Mouse (Mus musculus) cerebellum, adult 2 months (tissue): Measurements from ENCODE around the gene Ptbp1. TPM values are rescaled to one million over a fixed set of nuclear protein-coding genes. Genes with fewer than 3 reads are reported as not detected.
A peak's percentile ranks its signal among the peaks of the same experiment; 100 is the strongest.

Experiments used
- DNase-seq, 2 experiments: peaks; one replicate each; pipeline ENCODE4 v3.0.0; 2021
- H3K27ac ChIP-seq: fragments of 200-500 bp; 2 replicates; pipeline ENCODE4 v1.5.1; 2012; ENCODE audit warnings: low read length, control low read depth, inconsistent platforms; ENCODE audit not compliant: insufficient read depth
- H3K27me3 ChIP-seq: fragments of 200-500 bp; 2 replicates; pipeline ENCODE4 v1.6.1; 2012; ENCODE audit warnings: inconsistent platforms, mild to moderate bottlenecking, low read length, moderate library complexity; ENCODE audit not compliant: control insufficient read depth, insufficient read depth
- H3K4me1 ChIP-seq: fragments of 200-500 bp; 2 replicates; pipeline ENCODE4 v1.6.1; 2011; ENCODE audit warnings: low read length; ENCODE audit not compliant: control insufficient read depth, insufficient read depth
- H3K4me3 ChIP-seq: fragments of 200-500 bp; replicated peaks from 2 replicates; pipeline ENCODE3; 2011; ENCODE audit warnings: mild to moderate bottlenecking, low read depth, low read length, control low read depth; ENCODE audit not compliant: insufficient read depth
- CTCF ChIP-seq: fragments of 200-500 bp; IDR thresholded peaks from 2 replicates; pipeline ENCODE4 v1.5.1; 2011; ENCODE audit warnings: low read depth, mild to moderate bottlenecking, control low read depth, low read length, moderate library complexity, borderline replicate concordance; ENCODE audit not compliant: insufficient read depth
- POLR2A ChIP-seq: fragments of 200-500 bp; IDR thresholded peaks from 2 replicates; pipeline ENCODE4 v1.6.1; 2011; ENCODE audit warnings: low read length, control low read depth, borderline replicate concordance; ENCODE audit not compliant: insufficient read depth
- WGBS: fragments of 180-500 bp; shearing (Covaris S2); methylation state at CpG from one replicate; pipeline ENCODE4 v1.1.7; 2018; 5-methylcytosine and 5-hydroxymethylcytosine counted together
- polyA plus RNA-seq: library from polyadenylated mRNA; depleted of rRNA; stranded (reverse); fragments of >200 nt; gene quantifications from 2 replicates; pipeline ENCODE4 v1.2.3, GENCODE M21; 2012; rRNA removed

Gene Ptbp1
- polyA plus RNA-seq = 64.2 and 68.6 TPM in 2 replicates

DNA sequence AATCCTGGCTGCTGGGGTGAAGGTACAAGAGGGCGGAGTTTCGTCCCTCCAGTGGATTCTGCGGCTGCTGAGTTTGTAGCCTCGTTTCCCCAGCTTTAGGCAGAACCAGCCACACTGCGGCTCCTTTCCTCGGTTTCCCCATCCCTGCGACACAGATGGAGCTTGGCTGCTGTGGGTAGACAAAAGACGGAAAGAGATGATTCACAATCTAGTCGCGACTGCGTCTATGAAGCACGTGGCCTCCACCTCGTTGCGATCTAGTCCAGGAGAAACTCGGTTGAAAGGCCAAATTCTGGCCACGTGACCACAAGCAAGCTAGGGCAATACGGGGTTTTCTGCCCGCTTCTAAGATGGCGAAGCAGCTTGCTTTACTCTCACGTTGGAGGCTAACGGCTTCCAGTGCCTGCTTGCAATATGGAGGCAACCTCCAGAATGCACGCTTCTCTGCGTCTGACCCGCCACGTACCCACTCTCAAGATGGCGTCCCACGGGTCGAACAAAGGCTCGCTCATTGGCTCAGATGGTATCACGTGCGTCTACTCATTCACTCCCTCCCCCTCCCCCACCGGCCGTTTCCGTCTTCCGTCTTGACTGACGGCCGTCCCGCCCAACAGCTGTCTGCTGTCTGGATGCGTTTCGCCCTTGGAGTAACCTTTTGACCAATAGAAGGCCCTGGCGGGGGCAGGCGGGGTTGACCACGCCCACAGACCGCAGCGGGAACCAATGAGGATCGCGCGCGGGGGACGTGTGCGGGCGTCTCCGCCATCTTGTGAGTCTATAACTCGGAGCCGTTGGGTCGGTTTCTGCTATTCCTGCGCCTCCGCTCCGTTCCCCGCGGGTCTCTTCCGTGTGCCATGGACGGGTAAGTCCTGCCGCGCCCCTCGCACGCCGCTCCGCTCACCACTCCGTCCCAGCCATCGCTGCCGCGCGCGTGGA, at the start of gene Ptbp1:
Gene Ptbp1, plus strand, starts transcription at position 568 of the 936 bp plus-strand sequence.
- Histone ChIP-seq H3K27me3 (no peaks in the 10 kb centered on the region), H3K27ac (peak within 1 kb of the TSS; percentile 87), H3K4me1 (peaks cover 32% of the 10 kb centered on the region), H3K4me3 (peak within 1 kb of the TSS; percentile 79)
- TF ChIP-seq POLR2A (peak; percentile 81), CTCF (no peak)
- WGBS = under 1% methylated on average over 75 of the region's 75 CpGs
- DNase-seq = peak; percentile 99 to 100

DNA sequence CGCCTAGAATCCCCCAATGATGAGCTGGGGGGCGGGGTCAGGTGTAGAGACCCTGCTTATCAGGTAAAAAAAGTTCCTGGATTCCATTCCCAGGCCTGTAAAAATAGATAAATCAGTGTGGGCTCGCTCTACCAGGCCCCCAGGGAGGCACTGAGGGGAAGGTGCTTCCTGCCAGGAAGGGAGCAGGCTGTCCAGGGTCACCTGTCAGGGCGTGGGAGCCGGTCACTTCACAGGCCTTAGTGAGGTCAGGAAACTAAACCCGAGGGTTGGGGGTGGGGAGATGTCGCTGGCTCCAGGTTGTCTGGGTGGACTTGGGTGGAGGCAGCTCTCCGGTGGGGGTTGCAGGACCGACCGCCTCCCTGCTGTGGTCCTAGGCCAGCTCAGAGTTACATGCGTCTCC, 48.6 kb upstream of the Ptbp1 start:
- TF ChIP-seq POLR2A = no peak
- peaks cover 62% of the 10 kb centered on the region for H3K4me1 ChIP-seq
- DNase-seq = no peak
- H3K27ac ChIP-seq = peak overlapping the region; percentile 40; the same call in 1 of the 2 replicates
- H3K27me3 ChIP-seq = no peaks in the 10 kb centered on the region
- 51% methylated on average over 11 of the region's 11 CpGs for WGBS
- H3K4me3 ChIP-seq = no peak overlapping the region

DNA sequence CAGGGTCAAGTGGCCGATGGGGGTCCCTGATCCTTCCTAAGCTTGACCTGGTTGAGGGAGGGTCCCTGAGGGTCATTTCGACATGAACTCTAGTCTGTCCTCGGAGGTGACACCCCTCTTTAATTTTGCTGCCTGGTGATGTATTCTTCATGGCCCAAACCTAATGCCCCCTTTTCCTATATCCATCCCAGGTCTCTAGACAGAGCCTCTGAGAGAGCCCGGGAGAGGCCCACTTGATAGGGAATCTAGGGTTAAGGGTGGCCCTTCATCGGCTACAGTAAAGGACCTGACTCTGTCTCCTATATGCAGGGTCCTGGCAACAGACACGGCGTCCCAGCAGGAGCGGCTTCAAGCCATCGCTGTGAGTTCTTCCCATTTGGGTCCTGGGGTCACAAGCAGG, 47.9 kb upstream of the Ptbp1 start:
- Histone ChIP-seq H3K27ac (peak overlapping the region; percentile 65), H3K4me1 (peaks cover 58% of the 10 kb centered on the region), H3K4me3 (no peak overlapping the region), H3K27me3 (no peaks in the 10 kb centered on the region)
- WGBS = 73% methylated on average over 9 of the region's 9 CpGs
- TF ChIP-seq POLR2A (no peak), CTCF (no peak)
- no peak for DNase-seq

DNA sequence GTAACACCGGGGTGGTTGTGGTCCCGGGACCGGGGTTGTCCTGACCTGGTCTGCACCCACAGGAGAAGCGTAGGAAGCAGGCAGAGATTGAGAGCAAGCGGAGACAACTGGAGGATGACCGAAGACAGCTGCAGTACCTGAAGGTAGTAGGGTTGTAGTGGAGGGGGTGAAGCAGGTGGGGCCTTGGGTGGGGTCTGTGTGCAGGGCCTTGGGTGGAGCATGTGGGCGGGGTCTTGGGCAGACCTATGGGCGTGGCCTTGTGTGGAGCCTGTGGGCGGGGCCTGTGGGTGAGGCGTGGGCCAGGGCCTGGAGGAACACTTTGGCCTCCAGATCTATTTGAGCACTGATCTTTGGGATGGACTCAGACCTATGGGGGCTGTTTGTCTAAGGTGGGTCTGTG, 47.3 kb upstream of the Ptbp1 start:
- 82% methylated on average over 10 of the region's 10 CpGs for WGBS
- no peak overlapping the region for H3K4me3 ChIP-seq
- no peak for TF ChIP-seq POLR2A
- no peak for TF ChIP-seq CTCF
- peak overlapping the region; percentile 65 for H3K27ac ChIP-seq
- no peak for DNase-seq
- no peaks in the 10 kb centered on the region for H3K27me3 ChIP-seq
- peaks cover 53% of the 10 kb centered on the region for H3K4me1 ChIP-seq

DNA sequence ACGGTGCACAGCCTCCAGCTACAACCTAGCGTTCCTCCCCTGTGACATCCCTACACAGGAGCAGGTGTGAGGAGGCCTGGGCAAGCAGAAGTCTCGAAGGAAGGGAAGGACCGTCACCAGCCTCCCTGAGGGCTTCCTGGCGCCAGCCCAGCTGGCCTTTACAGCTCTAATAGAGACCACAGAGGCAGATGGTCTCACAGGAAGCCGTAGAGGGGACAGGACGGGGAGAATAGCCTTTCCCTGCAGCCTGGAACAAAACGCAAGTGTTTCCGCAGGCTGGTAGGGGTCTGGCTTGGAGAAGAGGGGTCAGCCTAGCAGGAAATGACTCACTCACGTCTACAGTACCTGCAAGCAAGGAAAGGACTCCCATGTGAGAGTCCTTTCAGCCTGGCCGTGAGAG, 46.4 kb upstream of the Ptbp1 start:
- no peak for TF ChIP-seq CTCF
- no peak for TF ChIP-seq POLR2A
- peak; percentile 61 to 69 for DNase-seq
- peak overlapping the region; percentile 63 for H3K27ac ChIP-seq

DNA sequence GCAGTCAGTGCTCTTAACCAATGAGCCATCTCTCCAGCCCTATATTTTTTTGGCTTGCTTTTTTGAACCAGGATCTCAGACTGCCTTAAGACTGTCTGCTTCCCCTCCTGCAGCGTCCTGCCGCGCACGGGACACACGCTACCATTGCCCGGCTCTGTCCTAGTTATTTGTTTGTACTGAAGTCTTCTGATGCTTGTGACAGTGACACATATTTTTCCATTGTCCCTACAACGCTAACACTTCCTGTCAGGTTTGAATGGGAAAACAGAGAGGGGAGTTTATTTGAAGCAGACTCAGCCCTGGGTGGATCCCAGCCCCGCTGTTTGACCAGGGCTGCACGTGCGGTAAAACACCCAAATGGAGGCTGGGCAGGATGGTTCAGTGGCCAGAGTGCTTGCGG, 45.5 kb upstream of the Ptbp1 start:
- H3K4me1 ChIP-seq = peaks cover 40% of the 10 kb centered on the region
- no peak for DNase-seq
- 0 out of 2 replicates have a peak overlapping the region, but pooled peaks have one; percentile 63 for H3K27ac ChIP-seq
- TF ChIP-seq POLR2A (no peak), CTCF (no peak)
- WGBS = 89% methylated on average over 11 of the region's 11 CpGs
- H3K27me3 ChIP-seq = no peaks in the 10 kb centered on the region
- H3K4me3 ChIP-seq = no peak overlapping the region

More for the DNA sequence above, 46.4 kb upstream of the Ptbp1 start:
- Histone ChIP-seq H3K4me1 (peaks cover 44% of the 10 kb centered on the region), H3K4me3 (no peak overlapping the region), H3K27me3 (no peaks in the 10 kb centered on the region)
- 5% methylated on average over 11 of the region's 11 CpGs for WGBS

DNA sequence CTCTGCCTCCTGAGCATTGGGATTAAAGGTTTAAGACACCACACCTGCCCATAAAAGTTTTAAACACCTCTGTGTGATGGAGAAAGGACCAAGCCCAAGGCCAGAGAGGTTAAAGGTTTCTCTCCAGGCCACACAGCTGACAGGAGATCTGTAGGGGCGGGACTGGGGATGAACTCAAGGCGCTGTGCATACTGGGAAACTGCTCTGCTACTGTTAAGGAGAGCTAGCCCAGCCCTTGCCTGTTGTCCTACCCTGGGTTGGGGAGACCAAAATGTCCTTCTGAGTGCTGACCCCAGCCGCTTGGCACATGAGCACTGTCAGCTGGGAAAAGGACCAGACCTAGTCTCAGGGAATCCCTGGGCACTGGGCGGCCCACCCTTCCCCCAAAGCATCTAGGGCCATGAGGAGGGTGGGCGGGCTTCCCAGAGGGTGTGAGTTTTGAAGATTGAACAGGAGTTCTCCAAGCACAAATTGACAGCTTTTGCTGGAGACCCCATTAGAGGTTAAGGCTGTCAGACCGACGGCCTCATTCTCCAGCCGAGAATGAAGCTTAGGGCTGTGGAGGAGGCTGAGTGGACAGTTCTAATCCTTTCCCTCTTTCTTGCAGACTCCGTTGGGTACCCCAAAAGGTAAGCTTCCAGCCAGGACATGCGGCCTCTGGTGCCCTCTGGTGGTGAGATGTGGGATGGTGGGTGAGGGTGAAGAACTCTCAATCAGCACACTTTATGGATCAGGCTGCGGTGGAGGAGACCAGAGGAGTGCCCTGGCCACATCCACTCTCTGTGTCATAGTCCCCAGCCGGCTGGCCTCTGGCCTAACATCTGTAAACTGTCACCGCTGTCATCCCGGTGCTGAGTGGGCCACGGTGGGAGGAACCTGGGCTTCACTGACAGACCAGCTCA, 42.2 kb upstream of the Ptbp1 start:
- TF ChIP-seq POLR2A = no peak
- TF ChIP-seq CTCF = peak; percentile 98
- Histone ChIP-seq H3K4me3 (no peak overlapping the region), H3K4me1 (peaks cover 14% of the 10 kb centered on the region), H3K27me3 (no peaks in the 10 kb centered on the region), H3K27ac (no peak overlapping the region)
- DNase-seq = peak; percentile 77 to 93
- 31% methylated on average over 15 of the region's 15 CpGs for WGBS
